Mouse (Mus musculus): ENCODE data around the gene Gm9999.

- no peak for TF ChIP-seq GATA1 (IDR thresholded peaks at IDR 0.05; ENCODE audit: borderline replicate concordance, low read length)
- TF ChIP-seq GATA2 (IDR thresholded peaks at IDR 0.05; ENCODE audit: borderline replicate concordance, low read depth, low read length): no peak
Observed at GRCm38 (mm10) chr7:47025429-47025828, 42.0 kb downstream of the Gm9999 start.

All from G1E (cell line).